Mouse (Mus musculus) left cerebral cortex, postnatal 14 days (tissue): Measurements from ENCODE around the gene Trim44. TPM values are rescaled to one million over a fixed set of nuclear protein-coding genes. Genes with fewer than 3 reads are reported as not detected.
A peak's percentile ranks its signal among the peaks of the same experiment; 100 is the strongest.

ENCODE experiments used
- DNase-seq, 2 experiments: peaks; one replicate each; pipeline ENCODE4 v3.0.0; 2021 to 2022; ENCODE audit warnings: low spot score in 2 of 2, mixed read lengths in 1 of 2
- intact Hi-C: fragments of 180-260 bp; cut with DNase I; formaldehyde crosslinking; loops from one replicate; pipeline ENCODE4 v1.15.1; 2025
- total RNA-seq, 2 experiments: library from RNA; stranded (reverse); gene quantifications; 2 replicates each; pipeline ENCODE4 v1.2.3; 2021

Gene Trim44
- total RNA-seq, 2 experiments from 2014 or later, result 172 to 173 TPM

- DNase-seq, result no peak
- intact Hi-C loops, result loop anchor here (10.0 kb wide), 1 partner anchor 90 kb away; the partner anchor contains the start of gene Trim44
Observed at GRCm38 (mm10) chr2:102314610-102315009, 93.0 kb downstream of the Trim44 start.

DNA sequence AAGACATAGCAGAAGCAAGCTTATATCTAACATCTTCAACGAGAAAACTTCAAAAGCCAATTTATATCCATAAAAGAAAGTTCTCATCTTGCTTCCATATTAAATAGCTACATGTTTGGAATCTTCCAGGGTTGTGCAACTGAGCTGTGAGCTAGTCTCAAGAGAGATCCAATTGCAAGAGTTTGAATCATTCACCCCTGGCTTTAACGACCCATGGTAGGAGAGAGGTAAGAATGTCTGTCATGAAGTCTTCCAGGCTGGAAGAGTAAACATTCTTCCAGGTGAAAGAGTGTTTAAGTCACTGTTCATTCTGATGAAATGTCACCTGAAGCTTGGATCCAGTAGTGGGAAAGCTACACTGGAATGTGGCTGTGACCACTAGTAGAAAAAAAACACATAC, 93.6 kb downstream of the Trim44 start:
- DNase-seq, result no peak
- intact Hi-C loops, result loop anchor here (10.0 kb wide), 1 partner anchor 91 kb away; the partner anchor contains the start of gene Trim44

GRCm38 (mm10) chr2:102312903-102313302, 94.7 kb downstream of the Trim44 start:
- no peak for DNase-seq
- intact Hi-C loops, result loop anchor here (10.0 kb wide), 1 partner anchor 92 kb away; the partner anchor contains the start of gene Trim44

DNA sequence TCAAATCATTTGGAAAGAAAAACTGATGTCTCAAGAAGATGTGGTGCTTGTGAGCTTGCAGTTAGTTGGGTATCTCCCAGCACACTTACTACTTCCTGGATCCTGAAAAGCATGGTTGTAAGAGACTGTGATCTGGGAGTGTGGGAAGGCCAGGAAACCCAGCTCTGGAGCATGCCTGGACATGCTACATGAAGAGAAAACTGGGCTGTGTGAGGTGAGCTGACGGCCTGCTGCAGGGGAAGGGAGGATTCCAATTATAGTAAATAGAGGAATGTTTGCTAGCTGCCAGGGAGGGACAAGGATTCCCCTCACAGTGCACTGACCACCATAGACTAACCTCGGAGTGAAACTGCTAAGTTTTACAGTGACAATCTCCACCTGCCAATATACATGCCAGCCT, 104.4 kb downstream of the Trim44 start:
- DNase-seq, result no peak
- intact Hi-C loops, result loop anchor here (5.0 kb wide), 1 partner anchor 149 kb away; the partner anchor contains the start of gene Fjx1

- intact Hi-C loops, result loop anchor here (5.0 kb wide), 1 partner anchor 150 kb away; the partner anchor contains the start of gene Fjx1
- DNase-seq, result peak in 1 of 2 experiments; percentile 25
Observed at GRCm38 (mm10) chr2:102302532-102302931, 105.1 kb downstream of the Trim44 start.

DNA sequence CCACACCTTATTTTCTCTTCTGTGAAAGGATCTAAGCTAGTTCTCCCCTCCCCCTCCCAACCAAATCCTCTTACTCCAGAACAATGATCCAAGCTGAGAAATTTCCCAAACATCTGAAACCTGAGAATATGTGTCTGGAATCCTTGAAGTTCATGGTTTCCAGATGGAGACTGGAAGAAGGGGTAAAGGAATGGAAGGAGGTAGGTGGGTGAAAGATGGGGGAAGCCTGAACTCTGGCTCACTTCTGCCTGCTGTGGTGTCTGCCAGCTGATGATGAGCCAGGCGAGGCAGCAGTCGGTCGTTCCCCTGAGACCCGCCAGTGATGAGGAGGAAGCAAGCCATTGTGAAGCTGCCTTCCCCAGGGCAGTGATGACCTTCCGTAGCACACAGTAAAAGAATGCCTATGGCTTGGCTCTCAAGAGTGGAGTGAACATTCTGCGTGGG, 112.8 kb downstream of the Trim44 start:
- intact Hi-C loops, result no loop called here
- no peak for DNase-seq

DNA sequence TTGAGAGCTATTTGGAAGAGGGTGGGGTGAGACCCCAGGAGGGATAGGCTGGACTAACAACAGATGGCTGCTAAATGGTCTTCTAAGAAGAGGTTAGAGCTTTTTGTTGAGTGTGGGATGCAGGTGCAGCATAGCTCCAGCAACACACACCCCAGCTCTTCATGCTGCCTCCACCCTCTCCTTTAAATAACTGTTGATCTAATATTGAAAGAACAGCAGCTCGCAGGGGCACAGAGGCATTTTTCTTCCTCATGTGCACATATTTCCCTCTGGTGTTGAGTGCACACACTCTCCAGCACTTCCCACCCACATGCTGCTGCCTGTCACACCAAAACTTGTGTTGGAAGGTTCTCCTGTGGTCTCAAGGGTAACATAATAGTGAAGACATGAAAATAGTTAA, 114.4 kb downstream of the Trim44 start:
- intact Hi-C loops, result no loop called here

DNA sequence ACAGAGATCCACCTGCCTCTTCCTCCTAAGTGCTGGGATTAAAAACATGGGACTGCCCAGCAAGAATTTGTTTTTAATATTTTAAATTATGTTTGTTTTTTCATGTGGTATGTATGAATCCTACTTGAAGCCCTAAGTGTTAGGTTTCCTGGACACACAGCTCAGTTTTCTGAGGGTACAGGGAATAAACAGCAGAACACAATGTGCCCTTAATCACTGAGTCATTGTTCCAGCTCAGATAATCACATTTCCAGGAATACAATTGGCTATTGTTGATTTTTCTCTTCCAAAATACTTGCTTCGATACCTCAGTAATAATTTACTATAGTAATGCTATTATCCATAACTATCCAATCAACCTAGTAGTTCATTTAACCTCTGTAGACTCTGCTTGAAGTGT, 115.6 kb downstream of the Trim44 start:
- intact Hi-C loops, result no loop called here
- no peak for DNase-seq

More for the DNA sequence above, 114.4 kb downstream of the Trim44 start:
- no peak for DNase-seq

DNA sequence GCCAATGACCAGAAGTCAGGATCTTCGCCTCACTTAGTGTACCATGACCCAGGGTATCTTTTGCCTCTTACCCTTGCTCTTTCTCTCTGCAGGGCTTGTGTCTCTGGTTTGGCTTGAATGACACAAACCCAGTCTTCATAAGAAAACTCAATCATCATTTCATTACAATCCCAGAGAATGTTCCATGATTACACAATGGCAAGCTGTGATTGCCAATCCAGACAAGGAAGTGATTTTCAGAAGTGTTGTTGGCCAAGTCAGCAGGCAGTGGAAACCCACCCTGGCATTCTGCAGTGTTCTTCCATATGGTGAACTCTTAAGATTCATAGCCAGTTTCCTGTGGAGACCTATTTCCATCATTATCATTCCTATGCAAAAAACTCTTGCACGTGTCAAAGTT, 116.1 kb downstream of the Trim44 start:
- intact Hi-C loops, result no loop called here
- DNase-seq, result no peak

DNA sequence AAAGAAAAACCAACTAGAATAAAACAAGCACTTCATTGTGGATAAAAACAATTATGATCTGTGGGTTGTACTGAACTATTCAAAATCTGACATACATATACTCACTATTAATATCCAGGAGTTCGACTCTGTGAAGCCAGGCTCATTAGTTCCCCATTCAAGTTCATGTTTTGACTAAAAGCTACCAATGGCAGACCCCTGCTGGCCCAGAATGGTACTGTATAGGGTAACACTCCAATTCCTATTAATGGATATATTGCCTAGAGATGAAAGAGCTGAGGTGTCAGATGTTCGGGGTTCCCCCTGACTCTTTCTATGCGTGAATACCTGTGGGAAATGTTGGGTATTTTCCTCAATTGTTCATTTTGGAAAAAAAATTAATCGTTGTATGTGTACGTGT, 117.6 kb downstream of the Trim44 start:
- peak; percentile 46 to 62 for DNase-seq
- intact Hi-C loops, result no loop called here

DNA sequence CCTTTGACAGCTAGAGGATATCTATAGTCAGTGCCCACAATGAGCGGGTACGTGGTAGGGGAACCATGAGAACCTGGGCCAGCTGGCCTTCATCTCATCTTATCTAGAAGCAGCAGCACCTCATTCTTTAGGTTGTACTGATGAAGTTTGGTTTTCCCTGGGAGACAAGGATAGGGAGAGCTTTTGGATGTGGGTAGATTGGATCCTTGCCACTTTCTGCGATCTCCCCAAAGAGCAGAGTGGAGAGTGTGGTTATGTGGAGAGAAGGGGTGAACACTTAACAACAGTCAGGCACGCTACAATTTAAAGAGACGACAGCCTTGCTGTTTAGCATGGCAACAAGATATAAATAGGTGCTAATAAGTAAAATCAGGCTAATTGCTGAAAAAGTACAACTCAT, 119.0 kb downstream of the Trim44 start:
- intact Hi-C loops, result no loop called here
- DNase-seq, result no peak

DNA sequence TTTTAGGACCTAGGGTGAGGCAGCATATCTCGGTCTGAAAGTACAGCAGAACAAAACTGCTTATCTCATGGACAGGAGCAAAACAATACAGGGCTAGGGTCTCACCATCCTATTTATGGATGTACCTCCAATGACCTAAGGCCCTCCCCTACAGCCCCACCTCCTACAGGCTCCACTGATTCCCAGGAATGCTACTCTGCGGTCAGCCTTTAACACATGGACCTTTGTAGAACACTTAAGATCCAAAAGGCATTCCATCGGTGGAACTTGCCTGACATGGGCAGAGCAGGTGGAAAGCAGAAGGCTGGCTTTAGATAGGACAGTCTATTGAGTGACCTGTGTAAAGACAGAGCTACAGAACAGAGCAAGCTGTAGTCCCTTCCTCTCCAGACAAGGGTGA, 120.3 kb downstream of the Trim44 start:
- DNase-seq, result no peak
- intact Hi-C loops, result no loop called here

- intact Hi-C loops, result no loop called here
- no peak for DNase-seq
Observed at GRCm38 (mm10) chr2:102282081-102282480, 125.5 kb downstream of the Trim44 start.

DNA sequence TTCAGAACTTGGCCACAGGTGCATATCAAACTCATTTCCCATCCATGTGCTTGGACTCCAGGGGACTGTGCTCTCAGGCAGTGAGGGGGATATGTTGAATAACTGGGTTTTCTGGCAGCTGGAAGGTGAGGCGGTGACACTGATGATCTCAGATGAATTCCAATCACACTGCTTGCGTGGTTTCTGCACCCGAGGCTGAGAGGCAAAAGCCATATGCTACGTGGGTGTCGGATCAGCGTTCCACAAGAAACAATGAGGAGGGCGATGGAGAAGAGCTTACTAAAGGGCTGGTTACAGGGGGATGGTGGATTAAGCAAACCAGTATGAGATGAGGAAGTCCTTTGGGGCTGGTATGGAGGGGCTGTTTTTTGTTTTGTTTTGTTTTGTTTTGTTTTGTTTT, 127.8 kb downstream of the Trim44 start:
- DNase-seq, result no peak
- intact Hi-C loops, result no loop called here

DNA sequence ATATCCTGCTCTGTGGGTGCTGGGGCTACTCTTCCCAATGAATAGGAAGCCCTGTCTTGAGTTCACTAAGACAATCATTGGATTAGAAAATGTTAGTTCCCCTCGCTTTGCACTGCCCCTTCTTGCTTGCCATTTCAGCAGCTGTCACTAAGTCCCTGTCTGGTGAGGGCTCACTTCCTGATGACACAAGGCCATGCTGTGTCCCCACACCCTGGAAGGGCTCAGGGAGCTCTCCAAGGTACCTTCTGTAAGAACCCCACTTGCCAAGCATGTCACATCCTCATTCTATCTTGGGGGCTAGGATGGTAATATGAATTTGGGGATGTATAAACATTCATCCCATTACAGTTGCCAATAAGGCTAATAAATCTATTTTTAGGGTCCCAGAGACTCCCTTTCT, 129.7 kb downstream of the Trim44 start:
- intact Hi-C loops, result no loop called here
- no peak for DNase-seq

DNA sequence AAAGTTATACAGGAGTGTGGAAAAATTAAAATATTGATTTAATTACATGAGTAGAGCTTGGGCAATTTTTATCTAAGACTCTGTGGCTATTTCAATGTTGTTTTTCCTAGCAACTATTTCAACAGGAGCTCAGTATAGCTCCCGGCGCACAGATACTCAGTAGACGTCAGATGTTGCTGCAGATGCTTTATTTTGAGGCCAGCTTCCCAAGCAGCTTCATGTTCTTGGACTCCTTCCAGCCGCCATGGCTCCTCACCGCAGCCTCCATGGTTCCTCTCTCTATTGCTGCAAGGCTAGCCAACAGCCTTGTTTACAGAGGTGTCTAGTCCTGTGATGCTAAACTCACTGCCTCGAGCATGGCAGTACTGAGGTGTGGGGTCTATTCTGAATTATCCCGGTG, 134.3 kb downstream of the Trim44 start:
- intact Hi-C loops, result no loop called here
- DNase-seq, result peak; percentile 52 to 59

GRCm38 (mm10) chr2:102267582-102268339, 139.9 kb downstream of the Trim44 start:
- intact Hi-C loops, result no loop called here
- DNase-seq, result no peak

DNA sequence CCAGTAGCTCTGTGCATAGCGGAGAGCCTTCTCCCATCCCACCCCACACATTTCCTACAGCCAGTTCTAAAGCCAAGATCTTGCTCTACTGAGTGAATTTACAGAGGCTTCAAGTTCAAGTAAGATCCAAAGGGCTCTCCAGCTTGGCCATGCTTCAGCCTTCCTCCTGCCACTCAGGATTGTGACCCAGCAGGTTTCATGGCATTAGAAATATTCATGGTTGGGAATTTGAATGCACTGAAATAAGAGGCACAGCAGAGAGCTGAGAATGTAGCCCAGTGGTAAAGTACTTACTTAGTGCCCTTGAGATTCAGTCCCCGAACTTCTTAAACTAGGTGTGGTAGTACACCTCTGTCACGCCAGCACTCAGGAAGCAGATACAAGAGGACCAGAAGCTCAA, 140.7 kb downstream of the Trim44 start:
- no peak for DNase-seq
- intact Hi-C loops, result no loop called here

DNA sequence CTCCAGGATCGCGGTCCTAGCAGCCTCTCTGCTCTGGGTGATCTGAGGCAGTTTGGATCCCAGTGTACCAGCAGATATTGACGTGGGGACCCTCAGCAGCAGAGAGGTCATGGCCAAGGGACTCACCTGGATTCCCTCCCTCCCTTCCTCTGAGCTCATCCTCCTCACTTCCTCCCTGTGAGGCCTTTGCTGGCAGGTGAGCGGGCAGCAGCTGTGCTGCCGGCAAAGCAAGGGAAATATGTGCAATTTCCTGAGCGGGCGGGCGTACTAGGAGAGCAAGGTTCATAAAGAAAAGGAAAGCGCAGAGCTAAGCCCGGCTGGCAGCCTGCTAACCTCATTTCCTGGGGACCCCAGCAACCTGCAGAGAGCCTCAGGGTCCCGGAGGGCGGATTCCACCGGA, 148.5 kb downstream of the Trim44 start:
- DNase-seq, result no peak
- intact Hi-C loops, result no loop called here

DNA sequence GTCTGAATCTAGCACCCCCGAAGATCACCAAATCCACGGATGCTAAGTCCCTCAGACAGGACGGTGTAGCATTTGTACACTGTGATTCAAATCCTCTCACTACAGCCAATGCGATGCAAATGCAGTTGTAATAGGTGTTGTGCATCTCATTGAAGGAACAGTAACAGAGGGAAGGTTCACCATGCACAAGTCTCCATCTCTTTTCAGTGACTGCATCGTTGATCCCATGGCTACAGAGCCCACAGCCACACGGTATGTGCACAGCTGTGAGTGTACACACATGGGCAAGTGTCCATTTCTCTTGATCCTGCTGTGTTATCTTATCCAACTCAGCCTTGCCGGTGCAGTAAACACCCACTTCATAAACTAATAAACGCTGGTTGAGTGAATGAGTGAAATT, 148.9 kb downstream of the Trim44 start:
- intact Hi-C loops, result no loop called here
- DNase-seq, result no peak

- intact Hi-C loops, result no loop called here
- DNase-seq, result peak in 1 of 2 experiments; percentile 42
Observed at GRCm38 (mm10) chr2:102257964-102258605, 149.5 kb downstream of the Trim44 start.
